Mouse (Mus musculus) stomach, postnatal 0 days (tissue): ENCODE results near the gene Cytip. TPM values are rescaled to one million over a fixed set of nuclear protein-coding genes. Genes with fewer than 3 reads are reported as not detected.

Experiments used
- ATAC-seq: fragments of 200-750 bp; cut with Nextera tagmentation; 2 replicates; pipeline ENCODE4 v1.8.0; 2017; ENCODE audit not compliant: low FRiP score, low TSS enrichment
- DNase-seq: peaks from one replicate; pipeline ENCODE4 v3.0.0-alpha.2; 2016; ENCODE audit warnings: low spot score
- H3K27ac ChIP-seq: fragments of 300-500 bp; sonication (generic); replicated peaks from 2 replicates; pipeline ENCODE4 v1.5.1; 2014; ENCODE audit warnings: mild to moderate bottlenecking, control low read depth
- H3K27me3 ChIP-seq: fragments of 300-500 bp; sonication (generic); 2 replicates; pipeline ENCODE4 v1.6.1; 2014; ENCODE audit warnings: low read length; ENCODE audit not compliant: control insufficient read depth, insufficient read depth
- H3K36me3 ChIP-seq: fragments of 300-500 bp; sonication (generic); 2 replicates; pipeline ENCODE4 v1.6.1; 2014; ENCODE audit warnings: low read length, mixed read lengths; ENCODE audit not compliant: control insufficient read depth, insufficient read depth
- H3K4me1 ChIP-seq: fragments of 300-500 bp; sonication (generic); replicated peaks from 2 replicates; pipeline ENCODE4 v1.6.1; 2014; ENCODE audit warnings: antibody characterized with exemption; ENCODE audit not compliant: control insufficient read depth, insufficient read depth
- H3K4me2 ChIP-seq: fragments of 300-500 bp; sonication (generic); replicated peaks from 2 replicates; pipeline ENCODE4 v1.6.1; 2014; ENCODE audit warnings: low read depth, mild to moderate bottlenecking, control low read depth, moderate library complexity
- H3K4me3 ChIP-seq: fragments of 300-500 bp; sonication (generic); 2 replicates; pipeline ENCODE4 v1.5.1; 2014; ENCODE audit warnings: low read depth, low read length, control low read depth
- H3K9ac ChIP-seq: fragments of 300-500 bp; sonication (generic); 2 replicates; pipeline ENCODE4 v1.6.1; 2014; ENCODE audit warnings: mild to moderate bottlenecking, low read length, control low read depth, mixed read lengths
- H3K9me3 ChIP-seq: fragments of 300-500 bp; sonication (generic); 2 replicates; pipeline ENCODE4 v1.6.1; 2016; ENCODE audit warnings: low read length; ENCODE audit not compliant: control insufficient read depth
- CTCF ChIP-seq: IDR thresholded peaks from 2 replicates; pipeline ENCODE4 v1.5.1; 2016; ENCODE audit warnings: antibody characterized with exemption, low read depth, mild to moderate bottlenecking, moderate library complexity
- EP300 ChIP-seq: optimal IDR thresholded peaks from 2 replicates; pipeline ENCODE3; 2016; ENCODE audit warnings: antibody characterized with exemption
- WGBS: fragments of 180-500 bp; shearing (Covaris S2); extraction: QIAGEN DNeasy Blood & Tissue Kit; methylation state at CpG from one replicate; pipeline ENCODE4 v1.1.7; 2014; 5-methylcytosine and 5-hydroxymethylcytosine counted together
- polyA plus RNA-seq: library from polyadenylated mRNA; unstranded; fragments of >200 nt; fragmentation: Nextera tagmentation; extraction: Ambion mirVana; gene quantifications from 2 replicates; pipeline ENCODE4 v1.2.1, GENCODE M21; 2015

The Cytip gene
- polyA plus RNA-seq, 1 experiment from 2014 or later = 0.87 TPM

DNA sequence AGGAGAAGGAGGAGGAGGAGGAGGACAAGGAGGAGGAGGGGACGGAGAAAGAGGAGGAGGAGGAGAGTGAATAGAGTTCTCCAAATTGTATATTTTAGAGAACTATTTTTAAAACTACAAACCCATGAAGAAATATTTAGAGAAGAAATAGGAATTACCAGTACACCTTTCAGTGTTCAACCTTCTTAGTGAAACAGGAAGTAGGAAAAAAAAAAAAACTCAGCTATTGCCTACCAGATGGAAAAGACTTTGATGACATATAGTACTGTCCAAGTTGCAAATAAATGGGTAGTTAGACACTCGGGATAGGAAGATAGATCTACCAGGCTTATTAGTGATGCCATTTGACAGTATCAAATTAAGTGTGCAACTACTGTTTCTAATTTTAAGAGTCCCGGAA is 27.7 kb downstream of the Cytip start:
- ATAC-seq = no peak
- no peak for TF ChIP-seq CTCF
- TF ChIP-seq EP300 = no peak
- WGBS = 73% methylated on average over 3 of the region's 3 CpGs

DNA sequence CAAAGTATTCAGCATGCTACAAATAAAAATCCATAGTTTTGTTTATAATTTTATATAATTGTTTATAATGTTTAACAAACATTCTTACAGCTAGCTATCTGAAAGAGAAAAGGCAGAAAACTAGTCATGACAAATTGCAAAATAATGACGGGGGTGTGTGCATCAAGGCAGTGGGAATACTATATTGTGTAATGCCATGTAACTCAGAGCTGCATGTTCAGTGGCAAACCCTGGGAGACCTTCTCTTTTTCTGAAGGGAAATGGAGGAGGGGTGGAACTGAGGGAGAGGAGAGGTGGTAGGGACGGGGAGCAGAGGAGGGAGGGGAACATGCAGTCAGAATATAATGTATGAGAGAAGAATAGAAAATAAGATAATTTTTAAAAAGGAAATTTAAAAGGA is 28.6 kb downstream of the Cytip start:
- H3K4me2 ChIP-seq = no peak overlapping the region
- no peak overlapping the region for H3K4me3 ChIP-seq
- WGBS = 54% methylated on average over 2 of the region's 2 CpGs
- H3K9me3 ChIP-seq = no peaks in the 10 kb centered on the region
- ATAC-seq = no peak
- no peak overlapping the region for H3K27ac ChIP-seq
- H3K9ac ChIP-seq = no peak overlapping the region
- H3K27me3 ChIP-seq = no peaks in the 10 kb centered on the region
- TF ChIP-seq EP300 (no peak), CTCF (no peak)
- H3K4me1 ChIP-seq = no peaks in the 10 kb centered on the region
- no peak for DNase-seq
- no peaks in the 10 kb centered on the region for H3K36me3 ChIP-seq

More for the DNA sequence above, 27.7 kb downstream of the Cytip start:
- H3K4me1 ChIP-seq = no peaks in the 10 kb centered on the region
- H3K4me2 ChIP-seq = no peak overlapping the region
- no peaks in the 10 kb centered on the region for H3K36me3 ChIP-seq
- no peak for DNase-seq
- no peaks in the 10 kb centered on the region for H3K9me3 ChIP-seq
- H3K4me3 ChIP-seq = no peak overlapping the region
- H3K9ac ChIP-seq = no peak overlapping the region
- no peak overlapping the region for H3K27ac ChIP-seq
- no peaks in the 10 kb centered on the region for H3K27me3 ChIP-seq

DNA sequence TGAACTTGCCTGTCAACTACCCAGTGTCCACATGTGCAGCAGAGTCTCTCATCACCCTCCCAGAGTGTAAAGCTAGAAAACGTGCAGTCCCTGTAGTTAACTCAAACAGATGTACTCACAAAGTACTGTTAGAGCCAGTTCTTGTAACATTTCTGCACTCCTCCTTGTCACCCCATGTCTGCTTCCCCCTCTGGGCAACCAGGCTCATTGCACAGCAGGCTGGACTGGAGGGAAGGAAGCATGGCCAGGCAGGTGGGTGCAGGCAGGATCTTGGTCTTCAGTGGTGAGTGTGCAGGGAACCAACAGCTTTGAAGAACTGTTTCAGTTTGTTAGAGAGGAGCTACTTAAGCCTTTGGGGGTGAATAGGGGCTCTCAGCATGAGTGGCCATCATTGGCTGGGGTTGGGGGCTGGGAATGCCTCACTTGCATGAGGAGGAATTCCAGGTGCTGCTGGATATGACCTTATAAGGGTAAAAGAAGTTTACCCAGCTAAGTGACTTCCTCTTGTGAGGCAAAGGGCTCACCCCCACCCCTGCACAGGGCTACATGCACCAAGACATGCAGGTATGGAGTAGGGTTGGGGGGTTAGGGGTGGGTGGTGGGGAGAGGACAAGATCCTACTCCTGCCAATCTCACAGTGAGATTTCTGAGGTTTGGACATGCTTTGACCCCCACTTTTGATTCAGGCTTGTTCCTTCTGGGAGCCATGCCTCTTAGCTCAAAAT is 31.7 kb downstream of the Cytip start:
- WGBS = 57% methylated on average over 1 of the region's 1 CpGs
- Histone ChIP-seq H3K4me1 (no peaks in the 10 kb centered on the region), H3K27ac (no peak overlapping the region), H3K4me3 (no peak overlapping the region), H3K4me2 (no peak overlapping the region), H3K27me3 (no peaks in the 10 kb centered on the region), H3K9ac (no peak overlapping the region), H3K9me3 (no peaks in the 10 kb centered on the region), H3K36me3 (no peaks in the 10 kb centered on the region)
- DNase-seq (no peak), ATAC-seq (no peak)
- TF ChIP-seq CTCF (peak; percentile 17; the same call in 1 of the 2 replicates), EP300 (no peak)

DNA sequence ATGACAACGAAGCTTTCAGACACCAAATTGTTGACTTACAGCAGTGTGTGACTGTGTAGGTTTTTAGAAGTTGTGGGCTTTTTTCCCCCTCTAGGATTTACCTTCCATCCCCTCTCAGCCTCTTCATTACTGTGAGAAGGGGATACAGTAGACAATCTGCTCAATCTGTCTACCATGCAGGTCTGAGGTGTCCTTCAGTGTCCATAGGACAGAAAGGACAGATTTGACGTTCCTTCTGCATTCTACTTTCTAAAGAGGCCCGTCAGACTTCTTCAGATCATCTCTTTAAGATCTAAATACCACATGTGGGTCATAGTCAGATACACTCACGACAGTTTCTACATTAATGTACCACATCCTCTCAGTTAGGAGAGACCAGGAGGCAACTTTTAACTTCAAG is 33.5 kb downstream of the Cytip start:
- Histone ChIP-seq H3K27ac (no peak overlapping the region), H3K36me3 (no peaks in the 10 kb centered on the region), H3K4me2 (no peak overlapping the region), H3K9me3 (no peaks in the 10 kb centered on the region), H3K9ac (no peak overlapping the region), H3K4me3 (no peak overlapping the region), H3K4me1 (no peaks in the 10 kb centered on the region), H3K27me3 (no peaks in the 10 kb centered on the region)
- ATAC-seq (no peak), DNase-seq (no peak)
- WGBS = 79% methylated on average over 4 of the region's 4 CpGs
- no peak for TF ChIP-seq EP300
- TF ChIP-seq CTCF = no peak

DNA sequence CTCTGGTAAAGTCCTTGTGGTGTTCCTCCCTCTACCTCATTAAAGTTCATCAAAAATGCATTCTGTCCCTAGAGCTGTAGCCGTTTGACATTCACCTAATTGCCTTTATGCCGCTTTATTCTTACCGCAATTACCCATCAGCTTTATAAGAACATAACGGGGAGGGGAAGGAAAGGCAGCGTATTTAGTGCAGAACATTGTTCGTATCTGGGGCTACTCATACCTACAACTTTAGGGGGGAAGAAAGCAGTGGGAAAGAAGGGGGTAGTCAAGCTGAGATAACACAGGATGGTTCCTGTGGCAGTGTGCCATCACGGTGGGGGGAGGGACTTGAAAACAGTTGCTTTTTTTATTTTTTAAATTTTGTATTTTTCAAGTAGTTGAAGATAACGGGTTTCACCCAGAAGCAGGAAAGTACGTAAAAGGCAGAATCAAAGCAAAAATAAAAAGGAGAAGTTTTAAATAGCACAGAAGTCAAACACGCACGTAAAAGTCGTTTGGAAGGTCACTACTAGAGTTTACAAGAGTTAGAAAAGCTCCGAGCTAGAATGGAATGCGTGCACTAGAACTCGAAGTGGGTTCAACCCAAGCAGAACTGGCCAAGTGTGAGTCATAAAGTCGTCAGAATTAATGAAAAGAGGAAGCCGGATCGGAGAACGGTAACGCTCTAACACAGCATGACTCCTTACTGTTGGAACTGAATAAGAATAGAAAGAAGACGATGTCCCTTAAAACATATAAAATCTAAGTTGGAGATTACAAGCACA is 34.6 kb downstream of the Cytip start:
- no peak overlapping the region for H3K9ac ChIP-seq
- H3K4me2 ChIP-seq = no peak overlapping the region
- no peak overlapping the region for H3K4me3 ChIP-seq
- no peak overlapping the region for H3K27ac ChIP-seq
- H3K27me3 ChIP-seq = no peaks in the 10 kb centered on the region
- no peaks in the 10 kb centered on the region for H3K36me3 ChIP-seq
- ATAC-seq = no peak
- no peaks in the 10 kb centered on the region for H3K9me3 ChIP-seq
- TF ChIP-seq EP300 (no peak), CTCF (no peak)
- WGBS = 56% methylated on average over 21 of the region's 21 CpGs
- DNase-seq = no peak
- H3K4me1 ChIP-seq = no peaks in the 10 kb centered on the region

DNA sequence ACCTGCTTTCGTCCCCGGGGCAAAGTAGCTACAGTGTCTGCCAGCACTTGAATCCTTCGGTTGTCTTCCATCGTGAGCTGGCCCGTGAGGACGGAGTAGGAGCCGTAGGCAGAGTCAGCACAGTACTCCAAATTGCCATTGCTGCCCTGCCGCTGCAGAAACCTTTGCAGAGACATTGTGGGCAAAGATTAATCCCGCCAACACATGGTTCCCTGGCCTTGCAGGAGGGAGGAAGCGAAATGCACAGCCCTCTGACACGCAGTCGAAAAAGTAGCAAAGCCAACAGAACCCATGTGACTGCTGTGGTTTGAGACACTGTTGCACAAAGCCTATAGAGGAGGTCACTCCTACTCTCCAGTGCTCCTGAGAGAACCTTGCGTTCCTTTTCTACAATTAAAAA is 35.5 kb downstream of the Cytip start:
- TF ChIP-seq CTCF = no peak
- TF ChIP-seq EP300 = no peak
- no peaks in the 10 kb centered on the region for H3K36me3 ChIP-seq
- ATAC-seq (no peak), DNase-seq (no peak)
- no peaks in the 10 kb centered on the region for H3K4me1 ChIP-seq
- no peak overlapping the region for H3K27ac ChIP-seq
- WGBS = 85% methylated on average over 13 of the region's 13 CpGs
- H3K4me2 ChIP-seq = no peak overlapping the region
- no peak overlapping the region for H3K4me3 ChIP-seq
- H3K27me3 ChIP-seq = no peaks in the 10 kb centered on the region
- H3K9me3 ChIP-seq = no peaks in the 10 kb centered on the region
- H3K9ac ChIP-seq = no peak overlapping the region
